Mouse (Mus musculus): ENCODE measurements around the gene Rras2.
A peak's percentile ranks its signal among the peaks of the same experiment; 100 is the strongest.

Rras2 gene

DNA sequence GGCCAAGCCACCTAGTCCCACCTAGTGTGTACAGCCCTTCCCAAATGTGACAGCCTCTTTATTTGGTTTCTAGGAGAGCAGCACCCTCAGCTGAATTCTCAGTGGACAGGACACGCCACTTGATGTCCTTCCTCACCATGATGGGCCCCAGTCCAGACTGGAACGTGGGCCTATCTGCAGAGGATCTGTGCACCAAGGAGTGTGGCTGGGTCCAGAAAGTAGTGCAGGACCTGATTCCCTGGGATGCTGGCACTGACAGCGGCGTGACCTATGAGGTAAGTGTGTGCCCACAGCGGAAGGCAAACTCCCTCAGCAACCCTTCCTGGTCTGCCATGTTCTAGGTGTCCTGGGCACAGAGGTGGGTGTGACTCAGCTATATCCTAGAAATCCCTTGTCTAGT lies 88.8 kb downstream of the Rras2 start:
- DNase-seq (ENCODE audit: low spot score) = no peak

- DNase-seq (ENCODE audit: low spot score) = no peak
Measured at GRCm38 (mm10) chr7:114027406-114027805, 90.2 kb downstream of the Rras2 start.

DNA sequence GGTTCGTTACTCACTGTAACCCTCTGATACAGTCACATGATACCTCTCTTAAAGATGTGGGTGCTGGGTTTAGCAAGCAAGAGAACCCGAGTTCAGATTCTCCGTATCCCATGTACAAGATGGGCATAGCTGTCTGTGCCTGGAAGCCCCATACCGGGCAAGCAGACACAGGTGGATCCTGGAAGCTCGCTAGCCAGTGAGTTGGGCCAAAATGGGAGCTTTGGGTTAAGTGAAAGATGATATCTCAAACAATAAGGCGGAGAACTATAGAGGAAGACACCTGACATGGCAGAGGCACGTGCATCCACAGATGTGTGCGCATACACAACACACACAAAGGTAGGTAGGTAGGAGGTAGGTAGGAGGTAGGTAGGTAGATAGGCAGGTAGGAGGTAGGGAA lies 90.7 kb downstream of the Rras2 start:
- no peak for DNase-seq (ENCODE audit: low spot score)

DNA sequence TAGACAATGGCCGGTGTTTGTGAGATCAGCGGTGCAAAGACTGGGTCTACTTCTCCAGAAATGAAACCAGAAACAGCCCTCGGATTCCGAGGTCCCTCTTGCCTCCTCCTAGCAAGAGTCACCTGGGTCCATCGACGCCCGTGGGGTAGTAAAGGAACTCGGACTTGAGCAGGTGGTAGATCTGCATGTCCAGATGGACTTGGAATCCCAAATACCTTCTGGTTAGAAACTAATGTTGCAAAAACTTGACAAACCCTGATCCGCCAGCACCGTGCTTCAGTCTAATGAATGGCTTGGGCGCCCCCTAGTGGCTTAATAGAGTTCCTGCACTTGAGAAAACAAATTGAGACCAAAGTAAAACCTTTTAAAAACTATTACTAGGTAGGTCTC lies 96.9 kb downstream of the Rras2 start:
- DNase-seq (ENCODE audit: low spot score) = peak; percentile 65

- no peak for DNase-seq (ENCODE audit: low spot score)
Measured at GRCm38 (mm10) chr7:114020057-114020703, 97.4 kb downstream of the Rras2 start.

DNA sequence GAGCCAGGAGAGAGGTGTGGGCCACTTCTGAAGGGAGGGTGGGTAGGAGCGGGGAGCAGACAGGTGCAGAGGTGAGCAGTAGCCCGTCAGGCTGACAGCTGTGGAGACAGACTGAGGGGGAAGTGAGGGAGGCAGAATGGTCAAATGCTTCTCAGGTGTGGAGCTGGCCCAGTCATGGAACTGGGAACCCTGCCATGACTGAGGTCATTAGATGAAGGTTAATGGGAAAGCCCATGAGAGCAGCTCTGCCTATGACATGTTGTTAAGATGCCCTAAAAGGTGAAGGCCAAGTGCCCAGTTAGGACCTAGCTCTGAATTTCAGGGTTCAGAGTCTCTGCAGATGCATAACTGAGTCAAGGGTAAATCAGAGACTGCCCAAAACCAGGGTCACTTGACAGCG lies 98.7 kb downstream of the Rras2 start:
- no peak for DNase-seq (ENCODE audit: low spot score)

DNA sequence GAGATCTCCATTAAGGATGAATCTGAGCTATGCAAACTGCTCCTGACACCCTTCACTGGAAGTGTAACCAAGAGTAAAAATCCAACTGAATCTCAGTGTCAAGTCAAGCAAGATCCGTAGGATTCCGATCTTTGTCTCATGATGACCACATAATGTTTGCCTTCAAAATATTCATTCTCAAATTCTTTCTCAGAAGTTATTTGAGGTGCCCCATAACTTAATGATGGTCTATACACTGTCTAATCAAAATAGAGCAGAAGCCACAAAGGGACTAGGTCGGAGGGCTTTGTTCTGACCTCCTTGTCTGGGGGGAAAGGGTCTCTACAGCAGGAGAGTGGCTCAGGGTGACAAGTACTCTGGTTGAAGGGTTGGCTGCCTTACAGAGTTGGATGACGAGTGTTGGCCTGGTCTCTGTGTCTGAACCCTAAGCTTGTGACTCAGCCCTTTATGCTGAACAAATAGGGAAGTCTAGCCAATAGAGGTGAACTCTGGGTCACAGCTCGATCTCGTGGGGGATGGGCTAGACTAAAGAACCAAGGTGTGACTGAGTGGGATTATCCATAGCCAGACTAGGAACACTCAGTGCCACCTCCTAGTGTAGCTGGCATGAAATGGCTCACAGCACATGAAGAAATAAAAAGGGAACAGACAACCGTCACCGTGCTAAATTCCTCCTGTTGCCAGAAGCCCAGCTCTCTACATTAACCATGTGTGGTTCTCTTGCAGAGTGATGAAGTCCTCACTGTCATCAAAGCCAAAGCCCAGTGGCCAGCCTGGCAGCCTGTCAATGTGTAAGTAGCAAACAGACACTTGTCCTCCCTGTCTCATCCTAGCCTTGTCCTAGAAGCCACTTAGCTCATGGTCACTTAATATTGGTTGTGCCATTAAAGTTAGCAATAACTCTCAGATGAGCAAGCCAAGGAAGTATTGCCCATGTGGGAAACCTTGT lies 101.3 kb downstream of the Rras2 start:
- no peak for DNase-seq (ENCODE audit: low spot score)

DNA sequence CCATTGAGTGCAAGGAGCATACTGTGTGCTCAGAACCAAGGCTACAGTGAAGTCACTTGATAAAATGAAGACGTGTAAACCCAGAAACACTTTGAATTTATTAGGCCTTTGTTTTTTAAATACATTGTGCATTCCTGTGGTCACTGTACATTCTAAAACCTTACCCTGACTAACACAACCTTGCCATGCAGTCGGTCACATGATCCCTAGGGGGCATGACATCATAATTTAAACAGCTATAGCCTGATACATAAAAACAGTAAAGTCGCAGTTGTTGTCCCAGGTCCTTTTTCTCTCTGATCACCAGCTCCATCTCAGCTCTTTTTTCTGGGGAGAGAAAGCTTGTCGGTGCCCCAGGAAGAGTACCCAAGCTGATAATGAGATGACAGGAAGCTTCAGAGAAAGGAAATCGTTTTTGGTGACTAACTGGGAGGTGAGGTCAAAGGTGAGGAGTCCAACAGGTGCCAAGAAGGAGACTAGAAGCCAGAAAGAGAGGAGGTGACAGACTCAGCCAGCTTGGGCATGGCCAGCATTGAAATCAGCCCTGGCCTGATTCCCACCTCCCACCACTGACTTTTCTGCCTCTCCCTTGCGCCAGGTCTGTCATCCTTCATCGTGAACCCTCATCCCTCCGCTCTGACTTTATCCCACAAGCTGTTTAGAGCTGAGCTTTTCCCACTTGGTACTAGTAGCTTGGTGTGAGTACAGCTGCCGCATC lies 105.7 kb downstream of the Rras2 start:
- no peak for DNase-seq (ENCODE audit: low spot score)

DNA sequence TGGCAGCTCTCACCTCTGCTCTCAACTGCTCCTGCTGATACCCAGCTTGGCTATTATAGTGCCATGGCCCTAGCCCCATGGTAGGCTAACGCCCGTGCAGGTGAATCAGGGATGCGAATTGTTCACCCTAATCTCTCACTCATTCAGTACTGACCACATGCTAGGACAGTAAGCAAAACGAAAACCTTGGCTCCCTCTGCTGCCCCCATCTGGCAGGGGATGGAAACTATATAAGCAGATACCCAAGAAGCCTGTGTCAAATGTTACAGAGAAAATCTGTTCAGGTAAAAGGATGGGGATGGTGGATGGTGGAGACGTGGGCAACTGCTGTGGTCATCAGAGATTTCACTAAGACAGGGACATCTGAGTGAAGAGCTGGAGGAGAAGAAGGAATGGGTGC lies 110.0 kb downstream of the Rras2 start:
- DNase-seq (ENCODE audit: low spot score) = no peak

DNA sequence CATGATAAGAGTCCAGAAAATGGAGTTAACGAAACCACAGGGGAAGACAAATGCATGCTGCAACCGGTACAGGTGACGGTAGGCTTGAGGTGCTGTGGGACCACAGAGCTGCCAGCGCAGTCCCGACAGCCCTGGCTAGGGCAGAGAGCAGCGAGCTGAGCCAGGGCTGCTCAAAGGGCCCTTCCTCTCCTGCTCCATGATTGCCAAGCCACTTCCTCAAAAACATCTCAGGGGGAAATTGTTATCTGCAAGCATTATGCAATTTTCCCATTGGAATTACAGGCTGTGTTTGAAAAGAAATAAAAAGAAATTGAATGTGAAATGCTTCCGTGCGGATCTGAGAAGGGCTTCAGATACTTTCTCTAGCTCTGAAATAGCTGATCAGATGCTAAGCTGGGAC lies 111.1 kb downstream of the Rras2 start:
- no peak for DNase-seq (ENCODE audit: low spot score)

DNA sequence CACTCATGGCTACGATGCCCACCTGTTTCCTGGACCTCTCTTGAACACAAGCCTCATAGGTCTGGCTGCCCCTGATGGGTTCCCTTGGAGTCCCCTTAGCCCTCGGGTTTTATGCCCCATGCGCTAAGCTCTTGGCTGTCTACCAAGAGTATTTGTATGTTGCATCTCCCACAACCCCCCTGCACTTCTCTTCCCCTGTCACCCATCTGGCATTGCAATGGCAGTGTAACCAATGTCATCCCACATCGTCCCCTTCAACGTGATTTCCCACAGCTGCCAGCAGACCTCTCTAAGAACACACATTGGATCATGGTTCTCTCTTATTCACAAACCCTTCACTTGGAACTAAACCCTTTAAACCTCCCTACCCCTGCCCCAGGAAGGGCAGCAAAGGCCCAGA lies 112.1 kb downstream of the Rras2 start:
- no peak for DNase-seq (ENCODE audit: low spot score)

DNA sequence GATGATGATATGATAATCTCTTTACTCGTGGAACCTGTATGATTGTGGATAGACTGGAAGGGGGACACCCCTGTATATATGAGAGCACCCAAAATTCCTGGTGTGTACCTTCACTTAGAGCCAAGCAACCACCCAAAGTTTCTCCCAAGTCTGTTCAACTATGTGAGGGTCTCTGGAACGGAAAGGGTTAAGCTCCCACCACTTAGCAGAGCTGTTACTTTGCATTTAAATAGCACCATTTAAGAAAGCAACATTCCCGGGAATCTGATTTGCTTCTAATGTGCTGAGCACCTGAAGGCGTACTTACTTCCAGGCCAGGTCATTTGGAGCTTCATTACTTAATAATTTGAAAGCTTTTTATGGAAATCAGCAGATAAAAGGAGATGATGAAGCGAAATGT lies 113.4 kb downstream of the Rras2 start:
- DNase-seq (ENCODE audit: low spot score) = no peak

DNA sequence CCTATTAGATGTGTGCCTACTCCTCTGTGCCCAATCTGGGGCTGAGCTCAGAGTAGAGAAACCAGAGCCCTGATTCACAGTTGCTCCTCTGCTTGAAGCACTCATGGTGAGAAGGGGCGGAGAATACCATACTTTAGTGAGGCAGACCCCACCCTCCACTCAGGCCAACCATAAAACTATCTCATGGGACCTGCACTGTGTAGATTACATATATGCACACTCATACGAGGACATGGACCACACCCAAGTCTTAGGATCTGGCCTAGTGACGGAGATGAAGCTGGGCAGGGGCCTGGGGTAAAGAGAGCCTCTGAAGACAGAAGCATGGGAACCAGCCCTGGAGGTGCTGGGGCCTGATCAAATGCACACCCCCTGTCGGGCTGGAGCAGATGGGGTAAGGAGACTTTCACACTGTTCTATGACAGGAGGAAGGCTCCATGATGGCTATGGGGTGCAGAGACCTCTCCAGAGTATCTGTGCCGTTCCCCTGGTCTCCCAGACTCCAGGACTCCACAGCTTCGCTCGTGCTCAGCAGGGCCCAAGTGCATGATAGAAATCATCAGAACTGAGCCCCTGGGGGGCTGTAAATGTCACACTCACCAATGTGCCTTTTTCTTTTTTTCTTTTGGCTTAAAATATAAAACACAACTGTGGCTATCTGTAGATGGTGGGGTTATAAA lies 119.8 kb downstream of the Rras2 start:
- DNase-seq (ENCODE audit: low spot score) = no peak
